Mouse (Mus musculus): ENCODE results near the gene Prlhr.

GRCm38 (mm10) chr19:60497171-60497570 lies 29.1 kb upstream of the Prlhr start:
- TF ChIP-seq FLI1 (IDR thresholded peaks at IDR 0.05; ENCODE audit: low read length) = no peak
- no peak for TF ChIP-seq GATA1 (IDR thresholded peaks at IDR 0.05; ENCODE audit: borderline replicate concordance, low read length)
